Mouse (Mus musculus): ENCODE results near the gene Psmc3. TPM values are rescaled to one million over a fixed set of nuclear protein-coding genes. Genes with fewer than 3 reads are reported as not detected.
"Not testable (repeated sequence)": the region's sequence is repeated elsewhere in the genome, so short reads cannot be mapped to it uniquely, and the experiment has no call there.

The Psmc3 gene
- polyA plus RNA-seq (2012; rRNA removed) = 41.9 and 79.4 TPM in 2 replicates

GRCm38 (mm10) chr2:91053934-91054382 lies at the start of gene Psmc3:
TSS of gene Psmc3 (plus strand) at chr2:91054009.
- TF ChIP-seq CTCF (IDR thresholded peaks at IDR 0.05; ENCODE audit: extremely low read depth, insufficient read length, insufficient replicate concordance, low read depth, low read length) (no peak; the same call in 1 of the 2 replicates), POLR2A (IDR thresholded peaks at IDR 0.05; ENCODE audit: low read depth, low read length) (peak; percentile 66; the same call in 1 of the 2 replicates)
- Histone ChIP-seq H3K36me3 (ENCODE audit: control insufficient read depth, insufficient read depth, low read length) (peaks cover 35% of the 10 kb centered on the region), H3K27ac (ENCODE audit: insufficient read depth, low read depth, low read length) (peak within 1 kb of the TSS; percentile 84), H3K4me3 (ENCODE audit: low read depth, low read length) (peak within 1 kb of the TSS; percentile 81), H3K4me1 (ENCODE audit: control insufficient read depth, insufficient read depth, insufficient read length, low read length) (no peaks in the 10 kb centered on the region; the same call in 1 of the 2 replicates), H3K27me3 (ENCODE audit: control insufficient read depth, insufficient read depth, low read length) (no peaks in the 10 kb centered on the region)
- under 1% methylated on average over 40 of the region's 40 CpGs for WGBS

GRCm38 (mm10) chr2:91008536-91008935 lies 45.3 kb upstream of the Psmc3 start:
- H3K36me3 ChIP-seq (ENCODE audit: control insufficient read depth, insufficient read depth, low read length) = peaks cover 69% of the 10 kb centered on the region
- no peak overlapping the region for H3K27ac ChIP-seq (ENCODE audit: insufficient read depth, low read depth, low read length)
- TF ChIP-seq POLR2A (IDR thresholded peaks at IDR 0.05; ENCODE audit: low read depth, low read length) (no peak), CTCF (IDR thresholded peaks at IDR 0.05; ENCODE audit: extremely low read depth, insufficient read length, insufficient replicate concordance, low read depth, low read length) (no peak)
- no peak overlapping the region for H3K4me3 ChIP-seq (ENCODE audit: low read depth, low read length)
- no peaks in the 10 kb centered on the region for H3K4me1 ChIP-seq (ENCODE audit: control insufficient read depth, insufficient read depth, insufficient read length, low read length)
- H3K27me3 ChIP-seq (ENCODE audit: control insufficient read depth, insufficient read depth, low read length) = no peaks in the 10 kb centered on the region
- WGBS = 96% methylated on average over 8 of the region's 8 CpGs

- H3K27me3 ChIP-seq (ENCODE audit: control insufficient read depth, insufficient read depth, low read length) = no peaks in the 10 kb centered on the region
- 80% methylated on average over 2 of the region's 2 CpGs for WGBS
- TF ChIP-seq CTCF (IDR thresholded peaks at IDR 0.05; ENCODE audit: extremely low read depth, insufficient read length, insufficient replicate concordance, low read depth, low read length) = no peak
- no peak for TF ChIP-seq POLR2A (IDR thresholded peaks at IDR 0.05; ENCODE audit: low read depth, low read length)
- no peaks in the 10 kb centered on the region for H3K4me1 ChIP-seq (ENCODE audit: control insufficient read depth, insufficient read depth, insufficient read length, low read length)
- H3K27ac ChIP-seq (ENCODE audit: insufficient read depth, low read depth, low read length) = no peak overlapping the region
- H3K4me3 ChIP-seq (ENCODE audit: low read depth, low read length) = no peak overlapping the region
- peaks cover 65% of the 10 kb centered on the region for H3K36me3 ChIP-seq (ENCODE audit: control insufficient read depth, insufficient read depth, low read length)
These were observed 39.9 kb upstream of the Psmc3 start for GRCm38 (mm10) chr2:91013881-91014280.

GRCm38 (mm10) chr2:91015386-91015785 lies 38.4 kb upstream of the Psmc3 start:
- no peaks in the 10 kb centered on the region for H3K4me1 ChIP-seq (ENCODE audit: control insufficient read depth, insufficient read depth, insufficient read length, low read length)
- H3K4me3 ChIP-seq (ENCODE audit: low read depth, low read length) = no peak overlapping the region
- no peak overlapping the region for H3K27ac ChIP-seq (ENCODE audit: insufficient read depth, low read depth, low read length)
- no peaks in the 10 kb centered on the region for H3K27me3 ChIP-seq (ENCODE audit: control insufficient read depth, insufficient read depth, low read length)
- no peak for TF ChIP-seq CTCF (IDR thresholded peaks at IDR 0.05; ENCODE audit: extremely low read depth, insufficient read length, insufficient replicate concordance, low read depth, low read length)
- TF ChIP-seq POLR2A (IDR thresholded peaks at IDR 0.05; ENCODE audit: low read depth, low read length) = no peak
- WGBS = 85% methylated on average over 4 of the region's 4 CpGs
- peaks cover 59% of the 10 kb centered on the region for H3K36me3 ChIP-seq (ENCODE audit: control insufficient read depth, insufficient read depth, low read length)

- H3K36me3 ChIP-seq (ENCODE audit: control insufficient read depth, insufficient read depth, low read length) = peaks cover 40% of the 10 kb centered on the region
- WGBS = 84% methylated on average over 8 of the region's 8 CpGs
These were observed 35.6 kb upstream of the Psmc3 start for GRCm38 (mm10) chr2:91018061-91018788.

GRCm38 (mm10) chr2:91019911-91020310 lies 33.9 kb upstream of the Psmc3 start:
- no peaks in the 10 kb centered on the region for H3K4me1 ChIP-seq (ENCODE audit: control insufficient read depth, insufficient read depth, insufficient read length, low read length)
- WGBS = 92% methylated on average over 3 of the region's 3 CpGs
- H3K36me3 ChIP-seq (ENCODE audit: control insufficient read depth, insufficient read depth, low read length) = peaks cover 24% of the 10 kb centered on the region
- no peak overlapping the region for H3K4me3 ChIP-seq (ENCODE audit: low read depth, low read length)
- H3K27me3 ChIP-seq (ENCODE audit: control insufficient read depth, insufficient read depth, low read length) = no peaks in the 10 kb centered on the region
- H3K27ac ChIP-seq (ENCODE audit: insufficient read depth, low read depth, low read length) = no peak overlapping the region
- TF ChIP-seq POLR2A (IDR thresholded peaks at IDR 0.05; ENCODE audit: low read depth, low read length) (no peak), CTCF (IDR thresholded peaks at IDR 0.05; ENCODE audit: extremely low read depth, insufficient read length, insufficient replicate concordance, low read depth, low read length) (no peak)

More at GRCm38 (mm10) chr2:91018061-91018788, 35.6 kb upstream of the Psmc3 start:
- Histone ChIP-seq H3K27ac (ENCODE audit: insufficient read depth, low read depth, low read length) (no peak overlapping the region), H3K27me3 (ENCODE audit: control insufficient read depth, insufficient read depth, low read length) (no peaks in the 10 kb centered on the region), H3K4me3 (ENCODE audit: low read depth, low read length) (no peak overlapping the region), H3K4me1 (ENCODE audit: control insufficient read depth, insufficient read depth, insufficient read length, low read length) (no peaks in the 10 kb centered on the region)
- TF ChIP-seq CTCF (IDR thresholded peaks at IDR 0.05; ENCODE audit: extremely low read depth, insufficient read length, insufficient replicate concordance, low read depth, low read length) (no peak), POLR2A (IDR thresholded peaks at IDR 0.05; ENCODE audit: low read depth, low read length) (no peak)

GRCm38 (mm10) chr2:91022266-91022665 lies 31.5 kb upstream of the Psmc3 start:
- not testable (repeated sequence) for H3K27me3 ChIP-seq (ENCODE audit: control insufficient read depth, insufficient read depth, low read length); H3K4me1 ChIP-seq (ENCODE audit: control insufficient read depth, insufficient read depth, insufficient read length, low read length); H3K27ac ChIP-seq (ENCODE audit: insufficient read depth, low read depth, low read length); H3K4me3 ChIP-seq (ENCODE audit: low read depth, low read length)
- WGBS = 98% methylated on average over 7 of the region's 7 CpGs
- H3K36me3 ChIP-seq (ENCODE audit: control insufficient read depth, insufficient read depth, low read length) = peaks cover 16% of the 10 kb centered on the region
